Mouse (Mus musculus) cerebellum, adult 2 months (tissue): ENCODE results near the gene Cldn24. TPM values are rescaled to one million over a fixed set of nuclear protein-coding genes. Genes with fewer than 3 reads are reported as not detected.

Experiments used
- DNase-seq, 2 experiments: peaks; one replicate each; pipeline ENCODE4 v3.0.0; 2021
- H3K27ac ChIP-seq: fragments of 200-500 bp; 2 replicates; pipeline ENCODE4 v1.5.1; 2012; ENCODE audit warnings: low read length, control low read depth, inconsistent platforms; ENCODE audit not compliant: insufficient read depth
- H3K27me3 ChIP-seq: fragments of 200-500 bp; 2 replicates; pipeline ENCODE4 v1.6.1; 2012; ENCODE audit warnings: inconsistent platforms, mild to moderate bottlenecking, low read length, moderate library complexity; ENCODE audit not compliant: control insufficient read depth, insufficient read depth
- H3K4me1 ChIP-seq: fragments of 200-500 bp; 2 replicates; pipeline ENCODE4 v1.6.1; 2011; ENCODE audit warnings: low read length; ENCODE audit not compliant: control insufficient read depth, insufficient read depth
- H3K4me3 ChIP-seq: fragments of 200-500 bp; replicated peaks from 2 replicates; pipeline ENCODE3; 2011; ENCODE audit warnings: mild to moderate bottlenecking, low read depth, low read length, control low read depth; ENCODE audit not compliant: insufficient read depth
- CTCF ChIP-seq: fragments of 200-500 bp; IDR thresholded peaks from 2 replicates; pipeline ENCODE4 v1.5.1; 2011; ENCODE audit warnings: low read depth, mild to moderate bottlenecking, control low read depth, low read length, moderate library complexity, borderline replicate concordance; ENCODE audit not compliant: insufficient read depth
- POLR2A ChIP-seq: fragments of 200-500 bp; IDR thresholded peaks from 2 replicates; pipeline ENCODE4 v1.6.1; 2011; ENCODE audit warnings: low read length, control low read depth, borderline replicate concordance; ENCODE audit not compliant: insufficient read depth
- WGBS: fragments of 180-500 bp; shearing (Covaris S2); methylation state at CpG from one replicate; pipeline ENCODE4 v1.1.7; 2018; 5-methylcytosine and 5-hydroxymethylcytosine counted together
- polyA plus RNA-seq: library from polyadenylated mRNA; depleted of rRNA; stranded (reverse); fragments of >200 nt; gene quantifications from 2 replicates; pipeline ENCODE4 v1.2.3, GENCODE M21; 2012

Gene Cldn24
- polyA plus RNA-seq, 1 experiment = not detected

- WGBS = 71% methylated on average over 10 of the region's 10 CpGs
- Histone ChIP-seq H3K4me1 (no peaks in the 10 kb centered on the region), H3K4me3 (no peak overlapping the region), H3K27me3 (no peaks in the 10 kb centered on the region), H3K27ac (no peak overlapping the region)
- no peak for DNase-seq
- TF ChIP-seq POLR2A (no peak), CTCF (no peak)
These were observed 34.2 kb upstream of the Cldn24 start for GRCm38 (mm10) chr8:47787705-47788104.

- no peaks in the 10 kb centered on the region for H3K27me3 ChIP-seq
- WGBS = 18% methylated on average over 9 of the region's 9 CpGs
- TF ChIP-seq POLR2A (no peak), CTCF (no peak)
- H3K4me1 ChIP-seq = no peaks in the 10 kb centered on the region
- H3K4me3 ChIP-seq = no peak overlapping the region
- H3K27ac ChIP-seq = no peak overlapping the region
- DNase-seq = no peak
These were observed 30.0 kb upstream of the Cldn24 start for GRCm38 (mm10) chr8:47791986-47792385.

GRCm38 (mm10) chr8:47799438-47799837 is 22.5 kb upstream of the Cldn24 start:
- no peak overlapping the region for H3K4me3 ChIP-seq
- DNase-seq = no peak
- H3K27me3 ChIP-seq = no peaks in the 10 kb centered on the region
- H3K4me1 ChIP-seq = no peaks in the 10 kb centered on the region
- WGBS = 96% methylated on average over 6 of the region's 6 CpGs
- TF ChIP-seq POLR2A (no peak), CTCF (no peak)
- H3K27ac ChIP-seq = no peak overlapping the region

- TF ChIP-seq POLR2A (no peak), CTCF (no peak)
- WGBS = 79% methylated on average over 2 of the region's 2 CpGs
- no peak overlapping the region for H3K27ac ChIP-seq
- no peak overlapping the region for H3K4me3 ChIP-seq
- no peak for DNase-seq
- no peaks in the 10 kb centered on the region; the same call in 1 of the 2 replicates for H3K4me1 ChIP-seq
- H3K27me3 ChIP-seq = no peaks in the 10 kb centered on the region
These were observed 19.6 kb upstream of the Cldn24 start for GRCm38 (mm10) chr8:47802349-47802748.

- 100% methylated on average over 1 of the region's 1 CpGs for WGBS
- no peaks in the 10 kb centered on the region; the same call in 1 of the 2 replicates for H3K4me1 ChIP-seq
- H3K27me3 ChIP-seq = no peaks in the 10 kb centered on the region
- H3K27ac ChIP-seq = no peak overlapping the region
- no peak for DNase-seq
- H3K4me3 ChIP-seq = no peak overlapping the region
- TF ChIP-seq POLR2A (no peak), CTCF (no peak)
These were observed 17.7 kb upstream of the Cldn24 start for GRCm38 (mm10) chr8:47804262-47804661.

GRCm38 (mm10) chr8:47809970-47810665 is 11.8 kb upstream of the Cldn24 start:
- Histone ChIP-seq H3K27me3 (no peaks in the 10 kb centered on the region), H3K4me3 (no peak overlapping the region), H3K4me1 (no peaks in the 10 kb centered on the region; the same call in 1 of the 2 replicates), H3K27ac (no peak overlapping the region)
- no peak for DNase-seq
- WGBS = 87% methylated on average over 14 of the region's 14 CpGs
- TF ChIP-seq CTCF = no peak
- TF ChIP-seq POLR2A = no peak

GRCm38 (mm10) chr8:47810666-47811015 is 11.3 kb upstream of the Cldn24 start:
- no peak overlapping the region for H3K27ac ChIP-seq
- WGBS = 80% methylated on average over 7 of the region's 7 CpGs
- DNase-seq = no peak
- no peak for TF ChIP-seq CTCF
- no peak for TF ChIP-seq POLR2A
- H3K4me1 ChIP-seq = no peaks in the 10 kb centered on the region; the same call in 1 of the 2 replicates
- H3K4me3 ChIP-seq = no peak overlapping the region
- no peaks in the 10 kb centered on the region for H3K27me3 ChIP-seq

GRCm38 (mm10) chr8:47811221-47811620 is 10.7 kb upstream of the Cldn24 start:
- H3K4me1 ChIP-seq = no peaks in the 10 kb centered on the region; the same call in 1 of the 2 replicates
- no peaks in the 10 kb centered on the region for H3K27me3 ChIP-seq
- no peak for TF ChIP-seq POLR2A
- H3K4me3 ChIP-seq = no peak overlapping the region
- 79% methylated on average over 12 of the region's 12 CpGs for WGBS
- H3K27ac ChIP-seq = no peak overlapping the region
- DNase-seq = no peak

GRCm38 (mm10) chr8:47819034-47819433 is 2.9 kb upstream of the Cldn24 start:
- 71% methylated on average over 8 of the region's 8 CpGs for WGBS
- H3K27ac ChIP-seq = no peak overlapping the region
- DNase-seq = no peak
- no peak overlapping the region for H3K4me3 ChIP-seq
- H3K27me3 ChIP-seq = no peaks in the 10 kb centered on the region
- TF ChIP-seq CTCF (no peak), POLR2A (no peak)
- H3K4me1 ChIP-seq = no peaks in the 10 kb centered on the region
